Mouse (Mus musculus) C2C12 (cell line): Measurements from ENCODE around the gene Itpr1.

ENCODE experiments used
- CEBPB ChIP-seq: IDR thresholded peaks from one replicate; pipeline ENCODE4 v1.6.1; 2011; ENCODE audit warnings: low read depth, mild to moderate bottlenecking, control low read depth, moderate library complexity
- CTCF ChIP-seq: IDR thresholded peaks from one replicate; pipeline ENCODE4 v1.5.1; 2011; ENCODE audit not compliant: control insufficient read depth, insufficient read depth, insufficient read length
- FOSL1 ChIP-seq: IDR thresholded peaks from one replicate; pipeline ENCODE4 v1.8.0; 2011; ENCODE audit warnings: mild to moderate bottlenecking, low read length; ENCODE audit not compliant: poor library complexity, insufficient read depth, severe bottlenecking
- MAX ChIP-seq: IDR thresholded peaks from one replicate; pipeline ENCODE4 v1.6.1; 2011; ENCODE audit warnings: mild to moderate bottlenecking, control low read depth
- MYOD1 ChIP-seq: IDR thresholded peaks from one replicate; pipeline ENCODE4 v1.6.1; 2011; ENCODE audit warnings: low read depth; ENCODE audit not compliant: control insufficient read depth, insufficient read length

- no peak for TF ChIP-seq CTCF
- TF ChIP-seq MYOD1: no peak
- no peak for TF ChIP-seq FOSL1
- TF ChIP-seq MAX: no peak
- no peak for TF ChIP-seq CEBPB
Observed at GRCm38 (mm10) chr6:108325400-108325799, 112.5 kb downstream of the Itpr1 start.
